In genomic region chr5:31596481-31597429, GRCm38 (mm10) we compare ENCODE assay signal across 8 mouse cellular contexts. TPM values are rescaled to one million over a fixed set of nuclear protein-coding genes. Genes with fewer than 3 reads are reported as not detected.
DNase-seq lines count a peak whose midpoint lies in the region; ATAC-seq and TF ChIP-seq lines count a peak whose summit lies in the region.

Gene Mrpl33 (plus strand): TSS chr5:31596935.

- in situ Hi-C loops in CH12.LX (cut with MboI; ENCODE audit: low pct_ligation_motif_present, low pct_unique_long_range_greater_than_20kb, low sequenced_read_pairs): loop anchor here (10.0 kb wide), 1 partner anchor 598 kb away; no protein-coding TSS in a partner anchor

- H3K4me3 ChIP-seq in CH12.LX (replicated peaks in 1 of 3; ENCODE audit: low read depth in 2 of 3, low read length in 2 of 3, poor library complexity in 1 of 3): peak within 1 kb of the TSS in 2 of 3 experiments; percentile 10 to 11
- H3K4me3 ChIP-seq in bone marrow, adult 2 months (replicated peaks; ENCODE audit: control insufficient read depth, low read depth, low read length): peak within 1 kb of the TSS; percentile 61
- peak within 1 kb of the TSS; percentile 56 for H3K4me3 ChIP-seq in heart, embryonic 13.5 days
- peak within 1 kb of the TSS; percentile 50 for H3K4me3 ChIP-seq in liver, embryonic 15.5 days (replicated peaks)
- H3K4me3 ChIP-seq in neural tube, embryonic 11.5 days (ENCODE audit: low read depth, low read length): peak within 1 kb of the TSS; percentile 20; the same call in 1 of the 2 replicates

- H3K79me2 ChIP-seq in CH12.LX (replicated peaks; ENCODE audit: control insufficient read depth, extremely low read depth, insufficient read depth, poor library complexity, severe bottlenecking): no peaks in the 10 kb centered on the region

- TF ChIP-seq EP300 in CH12.LX (IDR thresholded peaks at IDR 0.05; ENCODE audit: low read length): no peak

- H3K4me1 ChIP-seq in CH12.LX (ENCODE audit: control insufficient read depth in 1 of 2, insufficient read depth in 2 of 2): peaks cover 0 to 2% of the 10 kb centered on the region in 2 experiments; a peak in 1 of 4 replicates
- H3K4me1 ChIP-seq in bone marrow, adult 2 months (ENCODE audit: control insufficient read depth, insufficient read depth, low read length): peaks cover 2% of the 10 kb centered on the region; the same call in 1 of the 2 replicates
- peaks cover 20% of the 10 kb centered on the region for H3K4me1 ChIP-seq in heart, embryonic 13.5 days
- H3K4me1 ChIP-seq in liver, embryonic 15.5 days (replicated peaks): peaks cover 24% of the 10 kb centered on the region
- H3K4me1 ChIP-seq in neural tube, embryonic 11.5 days (ENCODE audit: control insufficient read depth, insufficient read depth, low read length): no peaks in the 10 kb centered on the region

- TF ChIP-seq CTCF in CH12.LX (conservative IDR thresholded peaks at IDR 0.05 in 1 of 2, IDR thresholded peaks at IDR 0.05 in 1 of 2; ENCODE audit: low read depth in 2 of 2, low read length in 2 of 2): no peak
- TF ChIP-seq CTCF in bone marrow, adult 2 months (IDR thresholded peaks at IDR 0.05; ENCODE audit: control insufficient read depth, insufficient read depth, low read length): no peak

- no peak for TF ChIP-seq RAD21 in CH12.LX (IDR thresholded peaks at IDR 0.05; ENCODE audit: low read depth, low read length)

- no peak for TF ChIP-seq POLR2A in CH12.LX (IDR thresholded peaks at IDR 0.05; ENCODE audit: low read depth, low read length)
- no peak; the same call in 1 of the 2 replicates for TF ChIP-seq POLR2A in bone marrow, adult 2 months (IDR thresholded peaks at IDR 0.05; ENCODE audit: borderline replicate concordance, control insufficient read depth, low read depth, low read length)

- no peaks in the 10 kb centered on the region for H3K36me3 ChIP-seq in CH12.LX (replicated peaks in 1 of 2; ENCODE audit: control insufficient read depth in 1 of 2, insufficient read depth in 1 of 2, low read length in 1 of 2)
- no peaks in the 10 kb centered on the region for H3K36me3 ChIP-seq in heart, embryonic 13.5 days
- H3K36me3 ChIP-seq in liver, embryonic 15.5 days (replicated peaks): no peaks in the 10 kb centered on the region
- H3K36me3 ChIP-seq in neural tube, embryonic 11.5 days (ENCODE audit: control insufficient read depth, insufficient read depth, low read length): no peaks in the 10 kb centered on the region

- no peak for ATAC-seq in erythroblast, adult 5-6 weeks (replicated peaks; ENCODE audit: low FRiP score, poor library complexity, severe bottlenecking)
- ATAC-seq in heart, embryonic 13.5 days (ENCODE audit: extremely low read depth, insufficient number of reproducible peaks, low FRiP score, low TSS enrichment): no peak
- ATAC-seq in liver, embryonic 15.5 days (ENCODE audit: insufficient read depth): peak; percentile 37; the same call in 1 of the 2 replicates
- no peak for ATAC-seq in neural tube, embryonic 11.5 days (ENCODE audit: insufficient read depth, low FRiP score, low TSS enrichment)

- WGBS in bone marrow, adult 2 months: 7% methylated on average over 26 of the region's 26 CpGs
- WGBS in heart, embryonic 13.5 days: 7% methylated on average over 26 of the region's 26 CpGs
- WGBS in liver, embryonic 15.5 days (ENCODE audit: insufficient replicate concordance): 7% methylated on average over 26 of the region's 26 CpGs
- 9% methylated on average over 26 of the region's 26 CpGs for WGBS in neural tube, embryonic 11.5 days

- H3K4me2 ChIP-seq in CH12.LX (ENCODE audit: insufficient read depth, low read depth, poor library complexity, severe bottlenecking): no peak within 1 kb of the TSS
- peak within 1 kb of the TSS; percentile 88 for H3K4me2 ChIP-seq in heart, embryonic 13.5 days
- peak within 1 kb of the TSS; percentile 73 for H3K4me2 ChIP-seq in liver, embryonic 15.5 days
- H3K4me2 ChIP-seq in neural tube, embryonic 11.5 days (ENCODE audit: low read depth): peak within 1 kb of the TSS; percentile 47

- H3K27ac ChIP-seq in CH12.LX (ENCODE audit: insufficient read depth, low read depth): no peak within 1 kb of the TSS
- H3K27ac ChIP-seq in bone marrow, adult 2 months (ENCODE audit: control insufficient read depth, insufficient read depth, low read depth, low read length, poor library complexity): peak within 1 kb of the TSS; percentile 32
- peak within 1 kb of the TSS; percentile 72 for H3K27ac ChIP-seq in heart, embryonic 13.5 days (replicated peaks)
- 0 out of 2 replicates have a peak within 1 kb of the TSS, but pooled peaks have one; percentile 1 for H3K27ac ChIP-seq in liver, embryonic 15.5 days (replicated peaks)
- H3K27ac ChIP-seq in neural tube, embryonic 11.5 days (ENCODE audit: low read depth, low read length): no peak within 1 kb of the TSS

- H3K27me3 ChIP-seq in CH12.LX (replicated peaks): no peaks in the 10 kb centered on the region
- H3K27me3 ChIP-seq in heart, embryonic 13.5 days (replicated peaks): no peaks in the 10 kb centered on the region
- no peaks in the 10 kb centered on the region for H3K27me3 ChIP-seq in liver, embryonic 15.5 days
- H3K27me3 ChIP-seq in neural tube, embryonic 11.5 days (ENCODE audit: control insufficient read depth, insufficient read depth, low read length): no peaks in the 10 kb centered on the region

- H3K9me3 ChIP-seq in CH12.LX (replicated peaks; ENCODE audit: low read length): no peaks in the 10 kb centered on the region
- H3K9me3 ChIP-seq in heart, embryonic 13.5 days: no peaks in the 10 kb centered on the region
- no peaks in the 10 kb centered on the region for H3K9me3 ChIP-seq in liver, embryonic 15.5 days (replicated peaks)
- H3K9me3 ChIP-seq in neural tube, embryonic 11.5 days (ENCODE audit: control insufficient read depth, low read length): no peaks in the 10 kb centered on the region

- dilution Hi-C loops in CH12.LX (cut with MboI; ENCODE audit: extremely low pct_ligation_motif_present, extremely low pct_unique_long_range_greater_than_20kb, low sequenced_read_pairs): no loop called here

- no peak within 1 kb of the TSS for H3K9ac ChIP-seq in CH12.LX (ENCODE audit: insufficient read depth, low read depth)
- peak within 1 kb of the TSS; percentile 81 for H3K9ac ChIP-seq in heart, embryonic 13.5 days
- H3K9ac ChIP-seq in liver, embryonic 15.5 days: peak within 1 kb of the TSS; percentile 25; the same call in 1 of the 2 replicates
- H3K9ac ChIP-seq in neural tube, embryonic 11.5 days (ENCODE audit: low read length): peak within 1 kb of the TSS; percentile 46; the same call in 1 of the 2 replicates

- no peak for DNase-seq in CH12.LX (ENCODE audit: extremely low read depth)
- peak; percentile 57 for DNase-seq in kidney, postnatal 10 days
- DNase-seq in neural tube, embryonic 11.5 days (ENCODE audit: low spot score): peak; percentile 33
- DNase-seq in testis, postnatal 14 days (ENCODE audit: low spot score): peak; percentile 45

TF ChIP-seq in CH12.LX, 34 proteins besides CTCF, POLR2A, EP300 and RAD21:
- TF ChIP-seq ELF1 (IDR thresholded peaks at IDR 0.05; ENCODE audit: low read depth, low read length) (peak; percentile 43; the same call in 1 of the 2 replicates), IRF4 (IDR thresholded peaks at IDR 0.05; ENCODE audit: low read depth, low read length) (no peak)

RNA-seq across cellular contexts. Expression of gene Mrpl33, which starts in this region (rescaled TPM):
- total RNA-seq in CH12.LX (2012; rRNA removed) (168 and 236 TPM in 2 replicates), CH12.LX (2014; rRNA removed) (336 and 387 TPM in 2 replicates)
- 114 and 150 TPM in 2 replicates for polyA plus RNA-seq in CH12.LX (2012; ENCODE audit: insufficient read length, low read depth)
- 89.1 and 162 TPM in 2 replicates for polyA plus RNA-seq in bone marrow, adult 2 months (2011; ENCODE audit: insufficient read depth, insufficient read length, low replicate concordance, missing spikeins)
- total RNA-seq in erythroblast, adult 5-6 weeks (2015; ENCODE audit: low replicate concordance): 101 TPM in 2 replicates
- 42.5 and 55.5 TPM in 2 replicates for total RNA-seq in erythroblast, adult 5-6 weeks (2017; ENCODE audit: low replicate concordance)
- polyA plus RNA-seq in heart, embryonic 13.5 days (2015; fragmentation: Nextera tagmentation; extraction: Ambion mirVana): 381 and 421 TPM in 2 replicates
- 131 and 158 TPM in 2 replicates for polyA plus RNA-seq in liver, embryonic 15.5 days (2015; fragmentation: Nextera tagmentation; extraction: Ambion mirVana)
- polyA plus RNA-seq in neural tube, embryonic 11.5 days (2014; fragmentation: Nextera tagmentation; extraction: Ambion mirVana): 214 and 225 TPM in 2 replicates

Comparison
In these comparisons a context has a peak if more than half of its experiments do, and no peak if none do; other contexts are left out.
1. H3K27ac ChIP-seq: peak in bone marrow, adult 2 months (single experiment), heart, embryonic 13.5 days (single experiment) and liver, embryonic 15.5 days (single experiment); none in CH12.LX (single experiment) and neural tube, embryonic 11.5 days (single experiment).
2. H3K4me3 ChIP-seq: peak in every context shown above with its lines; median percentile 61 in bone marrow, adult 2 months; 56 in heart, embryonic 13.5 days; 50 in liver, embryonic 15.5 days; 20 in neural tube, embryonic 11.5 days; 10 in CH12.LX.